ENCODE assay signal across 16 mouse cellular contexts in the genomic region with DNA sequence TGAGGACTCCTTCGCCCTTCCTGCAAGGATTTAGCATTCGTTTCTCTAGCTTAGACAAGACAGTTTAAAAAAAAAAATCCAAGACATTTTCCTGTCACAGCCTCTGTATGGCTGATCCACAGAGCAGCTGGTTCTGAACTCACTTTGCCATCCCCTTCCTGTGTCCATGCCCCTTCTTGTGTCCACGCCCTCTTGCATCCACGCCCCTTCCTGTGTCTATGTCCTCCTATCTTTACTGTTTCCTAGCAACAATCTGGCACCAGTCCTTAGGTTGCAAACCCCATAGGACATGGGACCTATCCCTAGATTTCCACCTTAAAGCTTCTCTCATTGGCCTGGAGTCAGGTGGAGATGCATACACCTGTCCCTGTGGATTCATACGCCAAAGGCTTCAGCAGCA.
"Had no signal": no experiment of that assay in that cellular context is flagged by ENCODE, and none has a peak within 500 bp of the region (broad histone marks: within the 10 kb centered on the region; RNA-seq: fewer than 3 reads in every experiment).

No protein-coding gene starts in this region.

- H3K4me1 ChIP-seq: stomach, embryonic 15.5 days had no signal

- H3K9me3 ChIP-seq: neural tube, embryonic 13.5 days; neural tube, embryonic 15.5 days; stomach, embryonic 15.5 days had no signal

- H3K27ac ChIP-seq: neural tube, embryonic 13.5 days; neural tube, embryonic 15.5 days; stomach, embryonic 15.5 days; stomach, postnatal 0 days had no signal

- H3K4me2 ChIP-seq: neural tube, embryonic 13.5 days; neural tube, embryonic 15.5 days; stomach, embryonic 15.5 days had no signal

- DNase-seq: retina, postnatal 1 day; right cerebral cortex, adult 18-20 months; right cerebral cortex, postnatal 14 days; right cerebral cortex, postnatal 25 days; right cerebral cortex, postnatal 4 days; spleen, adult 18-20 months; thymus, adult 18-20 months; thymus, adult 2 months; thymus, postnatal 14 days; thymus, postnatal 25 days; thymus, postnatal 36 days; thymus, postnatal 4 days had no signal

- H3K4me3 ChIP-seq: neural tube, embryonic 13.5 days; neural tube, embryonic 15.5 days; stomach, embryonic 15.5 days had no signal

- H3K9ac ChIP-seq: neural tube, embryonic 13.5 days; neural tube, embryonic 15.5 days; stomach, embryonic 15.5 days had no signal

- H3K36me3 ChIP-seq: neural tube, embryonic 13.5 days; neural tube, embryonic 15.5 days; stomach, embryonic 15.5 days had no signal

- H3K27me3 ChIP-seq: neural tube, embryonic 13.5 days; neural tube, embryonic 15.5 days; stomach, embryonic 15.5 days had no signal
